Mouse (Mus musculus) midbrain, postnatal 0 days (tissue): ENCODE data around the gene Ndufs3. TPM values are rescaled to one million over a fixed set of nuclear protein-coding genes. Genes with fewer than 3 reads are reported as not detected.

Source experiments
- ATAC-seq: fragments of 200-750 bp; cut with Nextera tagmentation; 2 replicates; pipeline ENCODE4 v1.8.0; 2017; ENCODE audit warnings: moderate number of reproducible peaks, mild to moderate bottlenecking, moderate TSS enrichment, moderate library complexity; ENCODE audit not compliant: low FRiP score
- DNase-seq: peaks from one replicate; pipeline ENCODE4 v3.0.0-alpha.2; 2015; ENCODE audit warnings: low spot score
- H3K27ac ChIP-seq: fragments of 300-500 bp; sonication (generic); 2 replicates; pipeline ENCODE4 v1.5.1; 2014; ENCODE audit warnings: low read depth, mild to moderate bottlenecking, low read length, mixed read lengths
- H3K27me3 ChIP-seq: fragments of 300-500 bp; sonication (generic); 2 replicates; pipeline ENCODE4 v1.6.1; 2014; ENCODE audit warnings: low read length, control low read depth, mixed read lengths; ENCODE audit not compliant: insufficient read depth
- H3K36me3 ChIP-seq: fragments of 300-500 bp; sonication (generic); 2 replicates; pipeline ENCODE4 v1.6.1; 2014; ENCODE audit warnings: low read length, control low read depth, mixed read lengths; ENCODE audit not compliant: insufficient read depth
- H3K4me1 ChIP-seq: fragments of 300-500 bp; sonication (generic); 2 replicates; pipeline ENCODE4 v1.6.1; 2014; ENCODE audit warnings: mild to moderate bottlenecking, control low read depth, antibody characterized with exemption, low read length, mixed read lengths; ENCODE audit not compliant: insufficient read depth
- H3K4me2 ChIP-seq: fragments of 300-500 bp; sonication (generic); 2 replicates; pipeline ENCODE4 v1.6.1; 2014; ENCODE audit warnings: low read depth, mild to moderate bottlenecking, low read length, mixed read lengths; ENCODE audit not compliant: poor library complexity, severe bottlenecking
- H3K4me3 ChIP-seq: fragments of 300-500 bp; sonication (generic); 2 replicates; pipeline ENCODE4 v1.5.1; 2014; ENCODE audit warnings: low read depth, mild to moderate bottlenecking, low read length, moderate library complexity
- H3K9ac ChIP-seq: fragments of 300-500 bp; sonication (generic); replicated peaks from 2 replicates; pipeline ENCODE4 v1.6.1; 2014; ENCODE audit warnings: mild to moderate bottlenecking, low read length, moderate library complexity, mixed read lengths; ENCODE audit not compliant: poor library complexity, severe bottlenecking
- H3K9me3 ChIP-seq: fragments of 300-500 bp; sonication (generic); 2 replicates; pipeline ENCODE4 v1.6.1; 2016; ENCODE audit warnings: low read length, control low read depth
- CTCF ChIP-seq: IDR thresholded peaks from 2 replicates; pipeline ENCODE4 v1.5.1; 2016; ENCODE audit warnings: antibody characterized with exemption, mild to moderate bottlenecking
- WGBS: fragments of 180-500 bp; shearing (Covaris S2); extraction: QIAGEN DNeasy Blood & Tissue Kit; methylation state at CpG from one replicate; pipeline ENCODE4 v1.1.7; 2014; 5-methylcytosine and 5-hydroxymethylcytosine counted together
- polyA plus RNA-seq: library from polyadenylated mRNA; unstranded; fragments of >200 nt; fragmentation: Nextera tagmentation; extraction: Ambion mirVana; gene quantifications from 2 replicates; pipeline ENCODE4 v1.2.1, GENCODE M21; 2015
- total RNA-seq: library from RNA; depleted of rRNA; stranded (reverse); fragments of >200 nt; gene quantifications from 2 replicates; pipeline ENCODE4 v1.2.3, GENCODE M21; 2014

Ndufs3 gene
- total and polyA plus RNA-seq, 2 experiments from 2014 or later: 196 to 251 TPM

- no peak for TF ChIP-seq CTCF
- Histone ChIP-seq H3K4me1 (0 out of 2 replicates have a peak, but pooled peaks cover 2% of the 10 kb centered on the region), H3K36me3 (no peaks in the 10 kb centered on the region), H3K27me3 (no peaks in the 10 kb centered on the region), H3K4me2 (no peak overlapping the region), H3K27ac (no peak overlapping the region), H3K9ac (no peak overlapping the region), H3K4me3 (no peak overlapping the region), H3K9me3 (no peaks in the 10 kb centered on the region)
- DNase-seq (no peak), ATAC-seq (no peak)
- WGBS: 76% methylated on average over 4 of the region's 5 CpGs
Observed at GRCm38 (mm10) chr2:90877584-90878259, 26.9 kb downstream of the Ndufs3 start.

- no peaks in the 10 kb centered on the region for H3K9me3 ChIP-seq
- no peak overlapping the region for H3K4me3 ChIP-seq
- 84% methylated on average over 2 of the region's 2 CpGs for WGBS
- no peak overlapping the region for H3K9ac ChIP-seq
- ATAC-seq (no peak), DNase-seq (no peak)
- no peak for TF ChIP-seq CTCF
- H3K36me3 ChIP-seq: no peaks in the 10 kb centered on the region
- no peaks in the 10 kb centered on the region for H3K27me3 ChIP-seq
- H3K4me2 ChIP-seq: no peak overlapping the region
- H3K27ac ChIP-seq: no peak overlapping the region
- 0 out of 2 replicates have a peak, but pooled peaks cover 2% of the 10 kb centered on the region for H3K4me1 ChIP-seq
Observed at GRCm38 (mm10) chr2:90875239-90875638, 29.4 kb downstream of the Ndufs3 start.

GRCm38 (mm10) chr2:90874025-90874424 is 30.6 kb downstream of the Ndufs3 start:
- ATAC-seq (no peak), DNase-seq (no peak)
- no peak overlapping the region for H3K4me2 ChIP-seq
- H3K9me3 ChIP-seq: no peaks in the 10 kb centered on the region
- no peak for TF ChIP-seq CTCF
- no peaks in the 10 kb centered on the region for H3K36me3 ChIP-seq
- 95% methylated on average over 1 of the region's 1 CpGs for WGBS
- H3K27me3 ChIP-seq: no peaks in the 10 kb centered on the region
- no peaks in the 10 kb centered on the region for H3K4me1 ChIP-seq
- no peak overlapping the region for H3K27ac ChIP-seq
- H3K4me3 ChIP-seq: no peak overlapping the region
- no peak overlapping the region for H3K9ac ChIP-seq

GRCm38 (mm10) chr2:90871180-90871961 is 33.3 kb downstream of the Ndufs3 start:
- H3K9me3 ChIP-seq: no peaks in the 10 kb centered on the region
- TF ChIP-seq CTCF: no peak
- no peak for DNase-seq

GRCm38 (mm10) chr2:90870136-90870601 is 34.5 kb downstream of the Ndufs3 start:
- 47% methylated on average over 4 of the region's 4 CpGs for WGBS

More at GRCm38 (mm10) chr2:90871180-90871961, 33.3 kb downstream of the Ndufs3 start:
- ATAC-seq: no peak
- no peaks in the 10 kb centered on the region for H3K27me3 ChIP-seq
- no peak overlapping the region; the same call in 1 of the 2 replicates for H3K27ac ChIP-seq
- peaks cover 3% of the 10 kb centered on the region; the same call in 1 of the 2 replicates for H3K36me3 ChIP-seq
- H3K4me1 ChIP-seq: no peaks in the 10 kb centered on the region
- no peak overlapping the region for H3K4me2 ChIP-seq
- H3K9ac ChIP-seq: no peak overlapping the region
- H3K4me3 ChIP-seq: no peak overlapping the region
- 55% methylated on average over 8 of the region's 8 CpGs for WGBS

GRCm38 (mm10) chr2:90866524-90866923 is 38.1 kb downstream of the Ndufs3 start:
- no peaks in the 10 kb centered on the region for H3K9me3 ChIP-seq
- H3K4me3 ChIP-seq: no peak overlapping the region
- no peaks in the 10 kb centered on the region for H3K27me3 ChIP-seq
- H3K4me2 ChIP-seq: no peak overlapping the region
- no peak overlapping the region for H3K9ac ChIP-seq
- peaks cover 22% of the 10 kb centered on the region for H3K36me3 ChIP-seq
- ATAC-seq (peak; percentile 88), DNase-seq (peak; percentile 91)
- H3K4me1 ChIP-seq: no peaks in the 10 kb centered on the region
- TF ChIP-seq CTCF: peak; percentile 95
- 4% methylated on average over 3 of the region's 3 CpGs for WGBS
- no peak overlapping the region for H3K27ac ChIP-seq

More at GRCm38 (mm10) chr2:90870136-90870601, 34.5 kb downstream of the Ndufs3 start:
- no peak overlapping the region for H3K27ac ChIP-seq
- H3K4me3 ChIP-seq: no peak overlapping the region
- H3K9me3 ChIP-seq: no peaks in the 10 kb centered on the region
- TF ChIP-seq CTCF: no peak
- DNase-seq: no peak
- no peak overlapping the region for H3K4me2 ChIP-seq
- H3K27me3 ChIP-seq: no peaks in the 10 kb centered on the region
- ATAC-seq: no peak
- peaks cover 10% of the 10 kb centered on the region for H3K36me3 ChIP-seq
- H3K9ac ChIP-seq: no peak overlapping the region
- no peaks in the 10 kb centered on the region for H3K4me1 ChIP-seq
